Mouse (Mus musculus): Measurements from ENCODE around the gene Slc37a1. TPM values are rescaled to one million over a fixed set of nuclear protein-coding genes. Genes with fewer than 3 reads are reported as not detected.

Slc37a1 gene
- polyA plus RNA-seq, 1 experiment from 2014 or later: 12.9 TPM

GRCm38 (mm10) chr17:31393811-31394210 lies 107.2 kb downstream of the Slc37a1 start:
- Histone ChIP-seq H3K9ac (ENCODE audit: low read depth, low read length) (no peak overlapping the region), H3K9me3 (replicated peaks; ENCODE audit: control insufficient read depth, low read length, poor library complexity, severe bottlenecking) (no peaks in the 10 kb centered on the region), H3K4me2 (ENCODE audit: low read length) (no peak overlapping the region), H3K36me3 (ENCODE audit: control insufficient read depth, insufficient read depth, low read length) (no peaks in the 10 kb centered on the region), H3K4me1 (ENCODE audit: control insufficient read depth, insufficient read depth, low read length) (peaks cover 17% of the 10 kb centered on the region), H3K27ac (ENCODE audit: low read length) (no peak overlapping the region), H3K27me3 (ENCODE audit: control insufficient read depth, insufficient read depth, low read depth, low read length) (no peaks in the 10 kb centered on the region), H3K4me3 (ENCODE audit: low read depth, low read length) (no peak overlapping the region)
- no peak for ATAC-seq
- WGBS: 76% methylated on average over 2 of the region's 2 CpGs

- no peak overlapping the region for H3K27ac ChIP-seq (ENCODE audit: low read length)
- H3K4me3 ChIP-seq (ENCODE audit: low read depth, low read length): no peak overlapping the region
- H3K4me1 ChIP-seq (ENCODE audit: control insufficient read depth, insufficient read depth, low read length): peaks cover 8% of the 10 kb centered on the region
- no peak overlapping the region for H3K9ac ChIP-seq (ENCODE audit: low read depth, low read length)
- no peaks in the 10 kb centered on the region for H3K27me3 ChIP-seq (ENCODE audit: control insufficient read depth, insufficient read depth, low read depth, low read length)
- ATAC-seq: no peak
- WGBS: 62% methylated on average over 6 of the region's 6 CpGs
- no peak overlapping the region for H3K4me2 ChIP-seq (ENCODE audit: low read length)
- no peaks in the 10 kb centered on the region for H3K36me3 ChIP-seq (ENCODE audit: control insufficient read depth, insufficient read depth, low read length)
- no peaks in the 10 kb centered on the region for H3K9me3 ChIP-seq (replicated peaks; ENCODE audit: control insufficient read depth, low read length, poor library complexity, severe bottlenecking)
Observed at GRCm38 (mm10) chr17:31400294-31400693, 113.7 kb downstream of the Slc37a1 start.

Other genes with a start within 250 kb of the Slc37a1 start
- gene Abcg1, start 229.1 kb upstream of the Slc37a1 start, polyA plus RNA-seq (2015; fragmentation: Nextera tagmentation; extraction: Ambion mirVana): 23.7 and 24.3 TPM in 2 replicates
- 0.70 and 1.3 TPM in 2 replicates for gene Tff3, start 157.1 kb upstream of the Slc37a1 start, polyA plus RNA-seq (2015; fragmentation: Nextera tagmentation; extraction: Ambion mirVana)
- not detected in 2 replicates for gene Tff2, start 142.5 kb upstream of the Slc37a1 start, polyA plus RNA-seq (2015; fragmentation: Nextera tagmentation; extraction: Ambion mirVana)
- not detected in 2 replicates for gene Tff1, start 121.5 kb upstream of the Slc37a1 start, polyA plus RNA-seq (2015; fragmentation: Nextera tagmentation; extraction: Ambion mirVana)
- not detected in 2 replicates for gene Tmprss3, start 87.8 kb upstream of the Slc37a1 start, polyA plus RNA-seq (2015; fragmentation: Nextera tagmentation; extraction: Ambion mirVana)
- gene Ubash3a, start 78.9 kb upstream of the Slc37a1 start, polyA plus RNA-seq (2015; fragmentation: Nextera tagmentation; extraction: Ambion mirVana): not detected in 2 replicates
- gene Rsph1, start 9.4 kb upstream of the Slc37a1 start, polyA plus RNA-seq (2015; fragmentation: Nextera tagmentation; extraction: Ambion mirVana): 6.4 and 8.6 TPM in 2 replicates
- gene Pde9a, start 99.4 kb downstream of the Slc37a1 start, polyA plus RNA-seq (2015; fragmentation: Nextera tagmentation; extraction: Ambion mirVana): 33.1 and 41.0 TPM in 2 replicates
- 38.5 and 43.7 TPM in 2 replicates for gene Wdr4, start 233.2 kb downstream of the Slc37a1 start, polyA plus RNA-seq (2015; fragmentation: Nextera tagmentation; extraction: Ambion mirVana)
- 400 and 424 TPM in 2 replicates for gene Ndufv3, start 233.3 kb downstream of the Slc37a1 start, polyA plus RNA-seq (2015; fragmentation: Nextera tagmentation; extraction: Ambion mirVana)

Measured in midbrain, embryonic 16.5 days (tissue).